Mouse (Mus musculus): ENCODE results near the gene Trpm6.

GRCm38 (mm10) chr19:18841789-18842562 lies 92.2 kb downstream of the Trpm6 start:
- TF ChIP-seq HCFC1 (IDR thresholded peaks at IDR 0.05; ENCODE audit: borderline replicate concordance, insufficient read depth, low read length) (no peak), CHD2 (IDR thresholded peaks at IDR 0.05; ENCODE audit: low read depth, low read length) (no peak), MAFK (IDR thresholded peaks at IDR 0.05; ENCODE audit: insufficient read depth, low read depth, low read length) (no peak), ZNF384 (IDR thresholded peaks at IDR 0.05; ENCODE audit: low read depth, low read length) (no peak), ZC3H11A (IDR thresholded peaks at IDR 0.05; ENCODE audit: borderline replicate concordance, low read depth, low read length) (no peak)

Measured in ES-E14 (cell line).